Mouse (Mus musculus) G1E (cell line): ENCODE results near the gene Col18a1. TPM values are rescaled to one million over a fixed set of nuclear protein-coding genes. Genes with fewer than 3 reads are reported as not detected.

Source experiments
- ATAC-seq: 2 replicates; pipeline ENCODE4 v1.8.0; 2016; ENCODE audit warnings: mild to moderate bottlenecking; ENCODE audit not compliant: insufficient number of reproducible peaks, poor library complexity, low FRiP score, severe bottlenecking; ENCODE audit errors: extremely low read depth
- DNase-seq: peaks from one replicate; pipeline ENCODE4 v3.0.0; 2012; ENCODE audit warnings: low spot score
- H3K27me3 ChIP-seq: 2 replicates; pipeline ENCODE4 v1.6.1; 2012; ENCODE audit warnings: mild to moderate bottlenecking, low read length, inconsistent platforms; ENCODE audit not compliant: insufficient read depth
- H3K36me3 ChIP-seq: replicated peaks from 2 replicates; pipeline ENCODE3; 2012; ENCODE audit warnings: mild to moderate bottlenecking, inconsistent platforms
- H3K4me1 ChIP-seq: 2 replicates; pipeline ENCODE4 v1.6.1; 2012; ENCODE audit warnings: low read depth, low read length, inconsistent platforms, mixed read lengths; ENCODE audit not compliant: insufficient read depth
- H3K4me3 ChIP-seq: 2 replicates; pipeline ENCODE4 v1.5.1; 2012; ENCODE audit warnings: low read depth, mild to moderate bottlenecking, inconsistent platforms, low read length, moderate library complexity, mixed read lengths
- H3K9me3 ChIP-seq: replicated peaks from 2 replicates; pipeline ENCODE4 v1.6.1; 2012; ENCODE audit warnings: inconsistent platforms
- CTCF ChIP-seq: IDR thresholded peaks from 2 replicates; pipeline ENCODE4 v1.5.1; 2012; ENCODE audit warnings: low read depth, low read length, inconsistent platforms, mixed read lengths
- GATA1 ChIP-seq: IDR thresholded peaks from 2 replicates; pipeline ENCODE4 v1.6.1; 2012; ENCODE audit warnings: borderline replicate concordance, low read length, inconsistent platforms, mixed read lengths
- GATA2 ChIP-seq: IDR thresholded peaks from 2 replicates; pipeline ENCODE4 v1.6.1; 2012; ENCODE audit warnings: low read depth, low read length, inconsistent platforms, borderline replicate concordance
- POLR2AphosphoS5 ChIP-seq: IDR thresholded peaks from 2 replicates; pipeline ENCODE4 v1.6.1; 2012; ENCODE audit warnings: low read depth, low read length, inconsistent platforms; ENCODE audit not compliant: insufficient replicate concordance
- TAL1 ChIP-seq: conservative IDR thresholded peaks from 2 replicates; pipeline ENCODE4 v1.6.1; 2012; ENCODE audit warnings: low read depth, low read length, inconsistent platforms, mixed read lengths
- polyA plus RNA-seq: library from polyadenylated mRNA; stranded (reverse); fragments of >175 nt; gene quantifications from 2 replicates; pipeline ENCODE4 v1.2.3, GENCODE M21; 2012
- total RNA-seq, 2 experiments: library from RNA; stranded (forward) in 1 of 2; stranded (reverse) in 1 of 2; fragments of 200-1000 nt in 1 of 2; fragments of >200 nt in 1 of 2; fragmentation: Nextera tagmentation in 1 of 2; gene quantifications; 2 replicates each; pipeline ENCODE4 v1.2.3; 2014 to 2017

Col18a1 gene
- total and polyA plus RNA-seq, 3 experiments: 33.0 to 145 (median 45.1) TPM

DNA sequence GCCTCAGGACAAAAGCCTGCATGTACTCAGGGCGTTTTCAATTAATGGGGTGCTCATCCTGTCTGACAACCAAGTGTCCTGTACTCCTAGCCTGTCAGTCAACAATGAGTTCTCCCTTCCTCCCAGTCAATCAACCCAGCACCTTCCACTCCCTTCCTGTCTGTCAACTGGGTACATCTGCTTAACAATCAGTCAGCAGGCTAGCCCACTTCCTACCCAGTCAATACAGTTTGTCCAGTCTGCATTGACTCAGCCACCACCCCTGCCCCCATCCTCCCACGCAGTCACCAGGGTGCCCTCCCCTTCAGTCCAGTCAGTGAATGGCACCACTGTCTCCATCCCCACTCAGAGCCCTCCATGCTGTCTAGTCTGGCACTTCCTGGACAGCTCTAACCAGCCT lies 32.9 kb upstream of the Col18a1 start:
- peaks cover 18% of the 10 kb centered on the region for H3K27me3 ChIP-seq
- no peaks in the 10 kb centered on the region for H3K9me3 ChIP-seq
- TF ChIP-seq POLR2AphosphoS5 (no peak), TAL1 (no peak), GATA1 (no peak)
- ATAC-seq (no peak), DNase-seq (no peak)
- H3K36me3 ChIP-seq: no peaks in the 10 kb centered on the region
- H3K4me3 ChIP-seq: no peak overlapping the region
- H3K4me1 ChIP-seq: peaks cover 25% of the 10 kb centered on the region

DNA sequence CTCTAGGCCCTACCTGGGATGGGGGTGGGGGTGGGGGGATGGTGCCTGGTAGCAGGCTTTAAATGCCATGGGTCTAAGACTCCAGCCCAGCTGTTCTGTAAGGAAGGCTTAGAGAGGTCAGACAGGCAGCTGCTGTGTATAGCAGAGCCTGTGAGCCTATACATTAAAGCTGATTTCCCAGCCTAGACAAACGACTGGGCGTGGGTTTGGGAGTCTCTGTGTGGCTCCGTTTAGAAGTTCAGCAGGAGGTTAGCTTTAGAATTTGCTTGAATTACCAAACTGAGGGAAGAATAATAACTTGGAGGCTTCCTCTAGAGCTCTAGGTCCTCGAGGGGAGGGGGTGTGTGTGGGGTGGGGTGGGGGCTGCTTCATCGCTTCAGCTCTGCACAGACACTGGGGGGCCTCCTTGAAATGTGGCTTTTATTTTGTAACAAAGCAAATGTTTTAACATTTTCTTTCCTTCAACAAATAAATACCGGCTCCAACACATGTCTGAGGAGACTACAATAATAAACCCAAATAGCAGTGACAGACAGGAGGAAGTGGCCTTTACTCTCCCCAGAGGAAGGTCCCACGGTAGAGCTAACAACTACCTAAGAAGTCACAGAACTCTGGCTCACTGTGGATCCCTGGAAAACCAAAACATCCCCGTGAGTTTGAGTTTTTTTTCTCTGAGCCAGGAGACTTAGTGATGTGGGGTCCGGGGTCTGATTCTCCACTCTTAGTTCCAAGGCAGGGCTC lies 31.3 kb upstream of the Col18a1 start:
- no peak for TF ChIP-seq GATA1
- no peak for TF ChIP-seq POLR2AphosphoS5
- TF ChIP-seq TAL1: no peak
- no peak for TF ChIP-seq GATA2
- no peak for TF ChIP-seq CTCF
- no peak for DNase-seq
- Histone ChIP-seq H3K4me3 (no peak overlapping the region), H3K9me3 (no peaks in the 10 kb centered on the region), H3K4me1 (peaks cover 25% of the 10 kb centered on the region), H3K27me3 (peaks cover 24% of the 10 kb centered on the region), H3K36me3 (no peaks in the 10 kb centered on the region)
- no peak for ATAC-seq

GRCm38 (mm10) chr10:77196676-77197075 lies 30.3 kb upstream of the Col18a1 start:
- peaks cover 21% of the 10 kb centered on the region for H3K4me1 ChIP-seq
- H3K27me3 ChIP-seq: peaks cover 27% of the 10 kb centered on the region
- no peaks in the 10 kb centered on the region for H3K9me3 ChIP-seq
- H3K4me3 ChIP-seq: no peak overlapping the region
- no peak for ATAC-seq
- TF ChIP-seq GATA1 (no peak), CTCF (no peak), POLR2AphosphoS5 (no peak), TAL1 (no peak), GATA2 (no peak)
- H3K36me3 ChIP-seq: no peaks in the 10 kb centered on the region
- no peak for DNase-seq

DNA sequence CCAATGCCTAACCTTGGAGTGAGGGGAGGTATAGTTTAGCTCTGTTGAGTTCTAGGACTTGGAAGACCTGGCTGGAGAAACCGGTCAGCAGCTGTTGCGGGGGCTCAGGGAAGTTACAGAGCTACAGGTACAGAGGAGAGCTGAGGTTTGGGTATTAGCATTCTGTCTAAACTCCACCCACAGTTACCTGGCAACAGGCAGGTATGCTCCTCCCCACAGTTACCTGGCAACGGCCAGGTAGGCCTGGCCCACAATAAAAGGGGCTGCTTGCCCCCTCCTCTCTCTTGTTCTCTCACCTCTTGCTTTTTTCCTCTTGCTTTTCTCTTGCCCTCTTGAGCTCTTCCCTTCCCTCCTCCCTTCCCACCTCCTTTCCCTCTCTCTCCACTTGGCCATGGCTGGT lies 29.8 kb upstream of the Col18a1 start:
- H3K27me3 ChIP-seq: peaks cover 30% of the 10 kb centered on the region

GRCm38 (mm10) chr10:77193495-77193894 lies 27.1 kb upstream of the Col18a1 start:
- peaks cover 38% of the 10 kb centered on the region for H3K27me3 ChIP-seq
- ATAC-seq (no peak), DNase-seq (no peak)
- H3K9me3 ChIP-seq: no peaks in the 10 kb centered on the region
- no peak overlapping the region for H3K4me3 ChIP-seq
- no peak for TF ChIP-seq POLR2AphosphoS5
- TF ChIP-seq GATA2: no peak
- TF ChIP-seq TAL1: no peak
- TF ChIP-seq CTCF: no peak
- no peak for TF ChIP-seq GATA1
- H3K36me3 ChIP-seq: no peaks in the 10 kb centered on the region
- H3K4me1 ChIP-seq: peaks cover 7% of the 10 kb centered on the region

More for the DNA sequence above, 29.8 kb upstream of the Col18a1 start:
- no peaks in the 10 kb centered on the region for H3K36me3 ChIP-seq
- H3K4me3 ChIP-seq: no peak overlapping the region
- DNase-seq (no peak), ATAC-seq (no peak)
- peaks cover 16% of the 10 kb centered on the region for H3K4me1 ChIP-seq
- TF ChIP-seq GATA2 (no peak), CTCF (no peak), GATA1 (no peak), POLR2AphosphoS5 (no peak), TAL1 (no peak)
- H3K9me3 ChIP-seq: no peaks in the 10 kb centered on the region

GRCm38 (mm10) chr10:77192745-77193144 lies 26.4 kb upstream of the Col18a1 start:
- peaks cover 45% of the 10 kb centered on the region for H3K27me3 ChIP-seq
- TF ChIP-seq GATA2 (no peak), CTCF (no peak), TAL1 (no peak)
- H3K4me3 ChIP-seq: no peak overlapping the region
- peaks cover 8% of the 10 kb centered on the region for H3K4me1 ChIP-seq
- no peak for ATAC-seq
- no peaks in the 10 kb centered on the region for H3K36me3 ChIP-seq
- DNase-seq: no peak
- H3K9me3 ChIP-seq: no peaks in the 10 kb centered on the region
